Mouse (Mus musculus): Measurements from ENCODE around the gene Tns1.

GRCm38 (mm10) chr1:74091138-74091537 is 33.1 kb downstream of the Tns1 start:
- TF ChIP-seq USF1 (IDR thresholded peaks at IDR 0.05; ENCODE audit: low read depth) (no peak), MYOD1 (IDR thresholded peaks at IDR 0.05; ENCODE audit: control insufficient read depth in 1 of 3, insufficient read length in 2 of 3, low read depth in 2 of 3) (no peak)
